Mouse (Mus musculus) layer of hippocampus, adult 9-10 months (tissue): ENCODE measurements at regions not wholly inside any gene's neighbourhood (a gene's known extent, or its start where the extent isn't known, plus 50 kb on each side); places are given as distances from the start of the nearest gene placed in this dataset.

Experiments
- DNase-seq: peaks from one replicate; pipeline ENCODE4 v3.0.0; 2022; ENCODE audit warnings: low spot score

DNA sequence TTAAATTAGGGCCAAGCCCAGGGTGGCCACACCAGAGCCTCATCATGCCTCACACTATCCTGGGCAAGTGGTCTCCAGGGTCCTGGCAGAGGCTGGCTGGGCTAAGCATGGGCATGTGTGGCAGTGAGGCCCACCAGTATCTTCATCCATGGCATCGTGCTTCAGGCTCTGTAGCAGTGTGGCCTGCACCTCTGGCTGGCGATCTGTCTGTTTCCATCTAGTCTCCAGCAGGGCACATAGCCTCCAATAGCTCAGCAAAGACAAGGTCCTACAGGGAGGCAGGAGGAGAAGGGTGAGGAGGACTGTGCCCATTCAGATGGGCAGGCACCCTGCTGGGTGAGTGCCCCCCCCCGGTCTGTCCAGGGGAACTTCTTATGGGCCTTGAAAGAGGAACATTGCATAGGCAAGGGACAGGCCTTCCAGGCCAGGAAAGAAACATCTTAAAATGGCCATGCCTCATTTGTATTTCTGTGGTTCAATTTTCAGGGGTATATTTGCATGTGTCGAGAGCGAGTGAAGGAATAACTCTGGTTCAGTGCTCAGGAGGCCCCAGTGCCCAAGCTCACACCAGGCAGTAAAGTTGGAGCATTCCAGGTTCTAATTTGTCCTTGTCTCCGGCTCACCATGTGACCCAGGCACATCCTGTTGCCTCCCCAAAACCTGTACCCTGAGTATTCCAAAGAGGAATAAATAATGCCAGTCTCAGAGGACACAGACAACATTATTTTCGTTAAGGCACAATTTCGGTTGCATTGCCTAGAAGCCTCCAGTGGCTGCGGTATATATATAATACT is 60.4 kb upstream of the Ppara start:
- no peak for DNase-seq

GRCm38 (mm10) chr15:85675126-85675525 is 59.7 kb upstream of the Ppara start:
- DNase-seq, result no peak

GRCm38 (mm10) chr15:85675736-85676135 is 59.0 kb upstream of the Ppara start:
- no peak for DNase-seq

- DNase-seq, result no peak
These were observed 58.6 kb upstream of the Ppara start for GRCm38 (mm10) chr15:85676156-85676555.

DNA sequence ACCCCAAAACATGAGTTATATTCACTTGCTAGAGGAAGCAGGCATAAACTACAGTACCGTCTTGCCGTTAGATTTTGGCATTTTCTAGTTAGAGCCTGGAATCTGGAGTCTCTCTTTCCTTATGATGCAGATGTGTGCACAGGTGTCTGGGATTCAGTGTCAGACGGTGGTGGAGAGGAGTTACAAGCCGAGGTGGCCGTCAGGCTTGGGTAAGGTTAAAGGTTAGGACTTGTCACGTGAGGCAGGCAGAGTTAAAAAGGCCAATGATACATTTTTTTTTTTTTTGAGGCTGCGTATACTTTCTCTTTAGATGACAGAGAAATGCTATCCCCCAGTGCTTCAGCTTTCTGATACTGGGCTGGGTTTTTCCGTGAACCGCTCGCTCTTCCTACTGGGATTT is 57.9 kb upstream of the Ppara start:
- no peak for DNase-seq

DNA sequence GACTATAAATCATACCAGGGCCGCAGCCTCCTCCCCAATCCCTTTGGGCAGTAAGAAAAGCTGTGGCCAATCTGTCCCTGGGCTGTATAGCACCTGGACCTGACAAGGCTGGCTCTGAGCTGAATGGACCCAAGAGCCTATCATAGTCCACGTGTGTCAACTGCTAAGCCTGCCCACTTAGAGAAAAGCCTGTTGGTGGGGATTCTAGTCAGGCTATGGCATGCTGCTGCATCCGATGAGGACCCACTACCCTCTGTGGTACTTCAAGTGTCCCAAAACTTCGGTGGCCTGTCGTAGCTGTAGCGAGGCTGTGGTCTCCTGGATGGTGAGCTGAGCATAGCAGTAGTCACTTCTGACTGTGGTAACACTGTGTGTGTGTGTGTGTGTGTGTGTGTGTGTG is 57.4 kb upstream of the Ppara start:
- no peak for DNase-seq

GRCm38 (mm10) chr15:85677855-85678254 is 56.9 kb upstream of the Ppara start:
- DNase-seq, result no peak

- no peak for DNase-seq
These were observed 56.4 kb upstream of the Ppara start for GRCm38 (mm10) chr15:85678351-85678895.

DNA sequence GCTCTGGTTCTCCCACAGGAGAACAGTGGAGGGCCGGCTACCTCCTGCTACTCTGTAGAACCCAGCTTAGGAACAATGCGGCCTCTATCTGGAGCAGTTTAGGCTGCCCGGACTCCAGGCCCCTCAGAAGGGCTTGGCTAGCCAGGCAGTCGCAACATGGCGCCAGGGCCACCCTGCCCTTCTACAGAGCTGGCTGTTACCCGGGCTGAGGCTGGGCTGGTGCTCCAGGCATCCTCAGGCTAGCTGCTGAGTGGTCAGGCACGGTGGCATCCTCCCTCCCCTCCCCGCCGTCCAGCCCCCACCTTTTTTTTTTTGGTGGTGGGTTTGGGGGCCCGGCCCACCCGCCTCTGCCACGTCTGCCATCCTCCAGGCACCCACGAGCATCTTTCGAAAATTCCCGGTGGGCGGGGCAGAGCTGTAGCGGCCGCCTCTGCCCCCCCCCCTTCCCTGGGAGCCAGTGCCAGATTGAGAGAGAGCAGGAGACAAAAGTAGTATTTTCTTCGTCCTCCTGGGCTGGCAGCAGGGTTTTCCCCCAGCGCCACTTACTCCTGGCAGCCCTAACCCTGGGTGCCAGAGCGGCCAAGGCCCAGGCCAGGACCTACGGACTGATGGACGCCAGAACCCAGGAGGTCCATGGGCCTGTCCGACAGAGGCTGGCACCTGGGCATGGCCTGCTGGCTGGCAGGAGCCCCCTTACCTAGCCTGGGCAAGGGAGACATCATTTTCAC is 55.6 kb upstream of the Ppara start:
- no peak for DNase-seq

DNA sequence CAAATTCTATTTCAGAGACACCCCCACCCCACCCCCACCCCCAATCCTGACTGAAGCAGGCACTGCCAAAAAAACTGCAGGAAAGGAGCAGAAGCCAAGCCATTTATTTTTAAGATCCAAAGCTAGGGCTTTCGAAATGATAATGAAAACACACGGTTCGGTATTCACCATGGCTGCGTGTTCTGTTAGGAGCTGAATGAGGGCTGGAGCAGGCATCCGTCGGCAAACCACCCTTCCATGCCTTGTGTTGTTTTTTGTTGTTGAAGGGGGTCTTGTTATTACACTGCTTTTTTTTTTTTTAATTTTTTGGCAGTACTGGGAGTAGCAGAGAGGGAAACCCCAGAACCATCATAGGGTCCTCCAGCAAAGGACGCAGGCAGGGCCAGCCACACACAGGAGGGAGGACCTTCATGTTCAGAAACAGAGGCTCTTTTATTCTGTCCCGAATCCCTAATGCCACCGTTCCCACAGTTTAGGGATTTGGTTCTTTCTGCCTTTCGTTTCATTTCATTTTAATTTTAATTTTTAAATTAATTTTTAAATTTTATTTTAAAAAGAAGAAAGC is 54.8 kb upstream of the Ppara start:
- no peak for DNase-seq

DNA sequence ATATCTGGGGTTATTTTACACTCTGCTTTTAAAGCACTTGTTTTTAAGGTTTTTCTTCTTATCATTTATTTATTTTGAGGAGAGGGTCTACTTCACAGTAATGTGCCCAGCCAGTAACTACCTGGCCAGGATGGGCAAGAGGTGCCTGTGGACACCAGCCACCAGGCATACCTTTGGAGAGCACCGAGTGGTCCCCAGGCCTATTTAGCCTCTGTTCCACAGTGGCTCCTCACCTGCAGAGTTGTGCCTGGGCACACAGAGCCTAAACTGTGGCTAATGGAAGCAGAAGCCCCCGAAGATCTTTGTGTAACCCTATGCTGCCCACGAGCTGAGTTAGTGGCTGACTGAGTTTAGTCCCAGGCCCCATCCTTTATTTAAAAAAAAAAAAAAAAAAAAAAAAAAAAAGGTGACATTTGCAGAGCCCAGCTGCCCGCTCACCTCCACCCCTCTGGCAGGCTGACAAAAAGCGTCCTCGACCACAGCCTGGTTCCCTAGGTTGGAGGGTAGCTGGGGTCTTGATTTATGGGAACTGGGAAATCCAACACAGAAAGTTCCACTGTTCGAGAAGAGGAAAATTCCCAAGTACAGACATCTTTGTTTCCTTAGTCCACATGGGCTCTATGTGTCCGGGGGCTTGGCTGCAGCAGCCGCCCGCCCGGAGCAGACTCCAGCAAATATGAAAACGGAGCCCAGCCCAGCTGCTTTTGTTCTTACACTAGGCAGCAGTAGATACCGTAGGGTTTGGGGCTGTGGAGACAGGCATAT is 54.1 kb upstream of the Ppara start:
- DNase-seq, result no peak

DNA sequence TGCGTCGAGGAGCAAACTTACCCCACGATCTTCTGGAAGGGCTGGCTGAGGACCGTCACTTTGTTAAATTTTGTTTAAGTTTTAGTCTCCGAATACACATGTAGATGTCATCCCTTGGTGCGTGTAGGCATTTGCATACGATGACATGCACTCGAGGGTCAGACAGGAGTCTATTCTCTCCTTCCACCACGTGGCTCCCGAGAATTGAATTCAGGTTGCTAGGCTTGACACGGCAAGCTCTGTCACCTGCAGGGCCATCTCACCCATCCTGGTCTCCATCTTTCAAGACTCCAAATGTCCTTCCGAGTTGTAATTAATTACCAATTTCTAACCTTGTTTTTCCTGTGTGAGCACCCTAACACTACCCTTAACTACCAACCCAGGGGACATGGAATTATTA is 52.7 kb upstream of the Ppara start:
- no peak for DNase-seq

GRCm38 (mm10) chr15:85682780-85683179 is 52.0 kb upstream of the Ppara start:
- DNase-seq, result no peak

DNA sequence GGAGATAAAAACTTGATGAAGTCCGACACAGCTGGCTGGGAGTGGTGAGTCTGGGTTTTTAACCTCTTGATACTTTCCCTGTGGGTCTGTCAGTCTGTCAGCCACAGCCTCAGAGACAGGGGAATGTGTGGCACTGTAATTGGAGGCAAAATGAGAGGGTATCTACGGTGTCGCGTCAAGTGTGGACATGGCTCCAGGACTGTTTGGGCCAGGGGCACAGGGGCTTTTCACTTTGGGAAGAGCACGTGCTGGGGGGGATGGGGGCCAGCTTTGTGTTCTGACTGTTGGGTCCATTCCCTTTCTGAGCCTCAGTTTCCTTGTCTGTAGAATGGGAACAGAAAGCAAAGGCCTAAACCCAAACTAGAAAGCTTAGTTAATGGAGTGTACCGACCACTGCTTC is 51.5 kb upstream of the Ppara start:
- DNase-seq, result no peak

GRCm38 (mm10) chr15:85683716-85684115 is 51.1 kb upstream of the Ppara start:
- no peak for DNase-seq

- no peak for DNase-seq
These were observed 50.5 kb upstream of the Ppara start for GRCm38 (mm10) chr15:85684164-85684708.

DNA sequence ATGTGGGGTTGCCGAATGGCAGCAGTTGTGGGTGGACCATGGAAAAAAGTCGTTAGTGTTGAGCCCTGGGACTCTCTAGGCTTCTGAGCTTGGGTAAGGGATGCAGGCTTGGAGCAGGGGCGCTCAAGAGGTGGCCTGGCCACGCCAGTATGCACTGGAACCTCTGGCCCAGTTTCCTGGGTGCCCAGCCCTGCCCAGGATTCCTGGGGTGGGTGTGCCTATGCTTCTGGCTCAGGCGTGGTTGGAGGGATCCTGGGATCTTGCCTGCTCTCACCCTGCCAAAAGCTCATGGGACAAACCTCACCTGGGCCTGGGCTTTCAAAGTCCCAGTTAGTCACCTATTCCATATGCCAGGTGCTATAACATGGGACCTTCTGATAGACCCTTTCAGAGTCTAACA is 49.9 kb upstream of the Ppara start:
- DNase-seq, result no peak
